Mouse (Mus musculus): ENCODE data around the gene Minos1.

Gene Minos1

GRCm38 (mm10) chr4:139130701-139131549 lies at the start of gene Minos1:
Minos1 (minus strand) TSS chr4:139131113.
- DNase-seq, result peak; percentile 99

GRCm38 (mm10) chr4:139179731-139180625 lies 49.1 kb upstream of the Minos1 start:
- DNase-seq, result no peak

DNA sequence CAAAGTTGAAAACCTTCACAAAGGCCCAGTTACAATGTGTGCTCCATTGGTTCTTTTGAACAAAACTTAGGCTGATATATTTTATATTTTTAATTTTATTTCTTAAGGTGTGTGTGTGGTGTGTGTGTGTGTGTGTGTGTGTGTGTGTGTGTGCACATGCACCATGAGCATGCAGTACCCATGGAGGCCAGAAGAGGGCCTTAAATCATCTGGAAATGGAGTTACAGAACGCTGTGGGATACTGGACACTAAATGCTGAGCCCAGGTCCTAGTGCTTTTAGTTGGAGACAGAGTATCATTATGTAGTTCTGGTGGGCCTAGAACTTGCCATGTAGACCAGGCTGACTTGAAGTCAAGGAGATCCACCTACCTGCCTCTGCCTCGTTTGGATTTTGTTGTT lies 48.3 kb upstream of the Minos1 start:
- DNase-seq, result no peak

DNA sequence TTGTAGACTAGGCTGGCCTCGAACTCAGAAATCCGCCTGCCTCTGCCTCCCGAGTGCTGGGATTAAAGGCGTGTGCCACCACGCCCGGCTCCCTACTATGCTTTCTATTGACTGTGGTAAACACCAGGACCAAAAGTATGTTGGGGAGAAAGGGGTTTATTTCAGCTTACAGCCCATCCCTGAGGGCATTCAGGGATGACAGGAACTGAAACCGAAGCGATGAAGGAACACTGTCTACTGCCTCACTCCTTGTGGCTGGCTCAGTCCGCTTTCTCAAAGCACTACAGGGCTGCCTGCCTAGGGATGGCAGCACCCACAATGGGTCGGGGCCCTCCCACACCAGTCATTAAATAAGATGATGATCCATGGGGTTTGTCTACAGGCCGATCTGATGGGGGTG lies 47.5 kb upstream of the Minos1 start:
- no peak for DNase-seq

- DNase-seq, result peak; percentile 6
These were observed 47.0 kb upstream of the Minos1 start for GRCm38 (mm10) chr4:139177921-139178320.

GRCm38 (mm10) chr4:139176023-139176422 lies 45.1 kb upstream of the Minos1 start:
- DNase-seq, result no peak

DNA sequence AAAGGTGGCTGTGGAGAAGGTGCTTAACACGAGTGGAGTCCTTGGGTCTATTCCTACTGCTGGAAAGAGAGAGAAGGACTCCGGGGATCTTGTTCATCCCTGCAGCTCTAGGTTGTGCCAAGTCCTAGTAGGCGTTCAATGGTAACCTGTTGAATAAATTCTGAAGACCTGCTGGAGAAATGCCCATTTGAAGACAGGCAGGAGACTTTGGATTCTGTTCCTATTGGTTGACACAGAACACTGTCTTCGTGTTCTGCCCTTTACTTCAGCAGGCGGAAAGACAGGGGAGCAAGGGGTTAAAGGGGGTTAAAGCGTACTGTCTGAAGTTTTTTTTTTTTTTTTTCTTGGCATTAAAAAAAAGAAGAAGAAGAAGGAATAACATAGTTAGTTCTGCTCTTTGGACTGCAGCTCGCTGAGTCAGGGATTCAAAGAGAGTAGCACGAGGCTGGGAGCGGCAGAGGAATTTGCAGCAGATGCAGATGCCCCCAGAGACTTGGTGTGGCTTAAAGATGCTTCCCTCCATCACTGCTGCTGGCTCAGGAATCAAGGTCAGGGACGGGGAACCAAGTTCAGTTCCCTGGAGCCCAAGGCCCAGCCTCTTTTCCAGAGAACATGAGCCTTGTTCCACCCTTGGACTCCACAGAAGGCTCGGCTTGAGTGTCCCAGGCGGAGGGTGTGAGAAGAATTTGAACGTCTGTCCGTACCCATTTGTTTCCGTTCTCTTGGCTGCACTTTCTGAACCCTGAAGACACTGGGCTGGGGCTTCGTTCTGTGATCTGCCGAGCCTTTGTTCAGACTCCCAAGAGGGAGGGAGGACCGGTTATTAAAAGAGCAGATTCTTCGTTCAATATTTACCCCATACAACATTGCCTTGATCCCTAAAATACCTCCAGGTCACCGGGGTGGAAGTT lies 44.4 kb upstream of the Minos1 start:
- peak; percentile 41 for DNase-seq

GRCm38 (mm10) chr4:139169748-139170279 lies 38.9 kb upstream of the Minos1 start:
- no peak for DNase-seq

DNA sequence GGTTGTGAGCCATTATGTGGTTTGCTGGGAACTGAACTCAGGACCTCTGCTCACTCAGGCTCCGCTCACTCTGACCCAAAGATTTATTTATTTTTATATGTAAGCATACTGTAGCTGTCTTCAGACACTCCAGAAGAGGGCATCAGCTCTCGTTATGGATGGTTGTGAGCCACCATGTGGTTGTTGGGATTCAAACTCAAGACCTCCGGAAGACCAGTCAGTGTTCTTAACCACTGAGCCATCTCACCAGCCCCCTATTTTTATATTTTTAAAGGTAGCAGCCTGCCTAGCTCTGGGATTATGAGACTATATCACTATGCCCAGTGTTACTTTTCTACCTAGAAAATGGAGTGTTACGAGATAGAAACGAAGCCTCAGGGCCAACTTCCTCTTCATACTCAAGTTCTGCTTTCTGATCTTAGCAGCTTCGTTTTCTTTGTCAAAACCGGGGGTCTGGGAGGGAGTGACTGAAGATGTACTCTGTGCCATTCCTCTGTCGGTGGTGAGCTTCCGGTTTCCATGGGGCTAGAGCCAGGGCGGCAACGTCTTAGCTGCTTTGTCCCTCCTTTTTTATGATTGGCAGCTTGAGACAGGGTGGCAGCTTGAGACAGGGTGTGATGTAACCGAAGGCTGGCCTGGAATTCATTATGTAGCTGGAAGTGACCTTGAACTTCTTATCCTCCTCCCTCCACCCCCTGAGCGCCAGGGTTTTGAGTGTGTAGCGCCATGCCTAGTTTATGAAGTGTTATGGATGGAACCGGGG lies 38.3 kb upstream of the Minos1 start:
- DNase-seq, result peak; percentile 32

DNA sequence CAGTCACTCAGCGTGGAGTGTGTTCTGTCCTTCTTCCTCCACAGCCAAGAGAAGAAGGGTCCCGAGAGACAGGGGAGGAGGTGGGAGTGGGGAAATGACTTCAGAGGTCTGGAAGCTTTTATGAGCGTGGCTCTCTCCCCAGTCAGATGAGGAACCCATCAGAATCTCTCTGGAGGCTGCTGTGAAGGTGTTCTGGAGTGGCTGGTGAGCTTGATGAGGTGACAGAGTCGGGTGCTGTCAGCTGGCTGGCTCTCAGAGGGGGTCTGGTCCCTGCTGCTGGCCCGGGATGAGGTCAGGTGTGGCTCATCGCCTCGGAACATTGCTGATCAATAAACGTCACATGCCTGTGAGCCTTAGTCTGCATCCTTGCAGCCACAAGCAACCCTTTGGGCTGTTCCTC lies 36.2 kb upstream of the Minos1 start:
- no peak for DNase-seq

DNA sequence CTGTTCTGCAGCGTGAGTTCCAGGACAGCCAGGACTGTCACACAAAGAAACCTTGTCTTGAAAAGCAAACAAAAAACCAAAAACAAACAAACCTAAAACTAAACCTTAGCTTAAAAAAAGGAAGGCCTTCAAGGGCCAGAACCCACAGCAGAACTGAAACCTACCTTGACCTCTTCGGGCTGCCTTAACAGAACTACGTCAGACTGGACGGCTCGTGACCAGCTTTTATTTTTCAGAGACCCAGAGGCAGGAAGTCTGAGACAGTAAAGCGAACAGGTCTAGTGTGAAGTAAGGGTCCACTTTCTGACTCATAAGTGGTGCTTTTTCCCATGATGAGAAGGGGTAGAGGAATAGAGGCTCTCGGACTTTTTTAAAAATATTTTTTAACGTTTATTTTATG lies 35.3 kb upstream of the Minos1 start:
- DNase-seq, result no peak

- DNase-seq, result no peak
These were observed 34.3 kb upstream of the Minos1 start for GRCm38 (mm10) chr4:139165259-139165658.

DNA sequence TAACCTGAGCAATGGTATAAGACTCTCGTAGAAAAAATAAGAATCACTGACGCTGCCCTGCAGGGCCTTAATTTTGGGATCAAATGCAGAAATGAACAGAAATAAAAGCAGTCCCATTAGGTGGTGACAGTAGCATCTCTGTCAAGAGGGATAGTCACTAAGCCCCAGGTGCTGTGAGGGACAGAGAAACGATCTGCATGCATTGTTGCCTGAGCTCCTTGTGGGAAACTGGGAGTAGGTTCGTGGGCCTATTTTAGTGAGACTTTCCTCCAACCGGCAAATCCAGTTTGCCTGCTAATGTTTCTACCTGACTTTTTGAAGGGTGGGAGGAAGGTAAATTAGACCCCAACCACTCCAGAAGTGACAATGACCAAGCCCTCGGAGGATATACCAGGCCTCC lies 33.2 kb upstream of the Minos1 start:
- DNase-seq, result no peak

DNA sequence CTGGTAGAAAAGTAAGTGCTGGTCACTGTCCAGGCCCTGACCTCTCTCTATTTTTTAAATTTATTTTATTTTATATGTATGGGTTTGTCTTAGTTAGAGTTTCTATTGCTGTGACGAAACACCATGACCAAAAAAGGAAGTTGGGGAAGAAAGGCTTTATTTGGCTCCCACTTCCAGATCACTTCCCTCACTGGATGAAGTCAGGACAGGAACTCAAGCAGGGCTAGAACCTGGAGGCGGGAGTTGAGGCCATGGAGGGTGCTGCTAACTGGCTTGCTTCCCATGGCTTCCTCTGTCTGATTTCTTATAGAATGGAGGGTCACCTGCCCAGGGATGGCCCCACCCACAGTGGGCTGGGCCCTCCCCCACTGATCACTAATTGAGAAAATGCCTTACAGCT lies 30.2 kb upstream of the Minos1 start:
- DNase-seq, result no peak

- DNase-seq, result no peak
These were observed 27.4 kb upstream of the Minos1 start for GRCm38 (mm10) chr4:139158350-139158749.

DNA sequence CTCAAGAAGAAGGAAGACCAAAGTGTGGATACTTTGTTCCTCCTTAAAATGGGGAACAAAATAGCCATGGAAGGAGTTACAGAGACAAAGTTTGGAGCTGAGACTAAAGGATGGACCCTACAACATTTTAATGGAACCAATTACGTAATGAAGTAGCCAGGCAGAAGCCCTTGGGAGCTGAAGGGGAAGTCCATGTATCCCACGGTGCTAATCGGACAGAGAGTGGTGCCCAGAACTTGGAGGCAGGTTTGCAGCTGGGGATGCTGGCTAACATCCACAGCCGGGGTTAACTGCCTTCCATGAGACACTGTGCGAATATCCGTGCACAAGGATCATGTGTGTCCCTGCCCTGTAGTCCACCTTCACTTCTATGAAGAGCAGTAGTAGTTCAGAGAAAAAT lies 25.6 kb upstream of the Minos1 start:
- DNase-seq, result no peak

DNA sequence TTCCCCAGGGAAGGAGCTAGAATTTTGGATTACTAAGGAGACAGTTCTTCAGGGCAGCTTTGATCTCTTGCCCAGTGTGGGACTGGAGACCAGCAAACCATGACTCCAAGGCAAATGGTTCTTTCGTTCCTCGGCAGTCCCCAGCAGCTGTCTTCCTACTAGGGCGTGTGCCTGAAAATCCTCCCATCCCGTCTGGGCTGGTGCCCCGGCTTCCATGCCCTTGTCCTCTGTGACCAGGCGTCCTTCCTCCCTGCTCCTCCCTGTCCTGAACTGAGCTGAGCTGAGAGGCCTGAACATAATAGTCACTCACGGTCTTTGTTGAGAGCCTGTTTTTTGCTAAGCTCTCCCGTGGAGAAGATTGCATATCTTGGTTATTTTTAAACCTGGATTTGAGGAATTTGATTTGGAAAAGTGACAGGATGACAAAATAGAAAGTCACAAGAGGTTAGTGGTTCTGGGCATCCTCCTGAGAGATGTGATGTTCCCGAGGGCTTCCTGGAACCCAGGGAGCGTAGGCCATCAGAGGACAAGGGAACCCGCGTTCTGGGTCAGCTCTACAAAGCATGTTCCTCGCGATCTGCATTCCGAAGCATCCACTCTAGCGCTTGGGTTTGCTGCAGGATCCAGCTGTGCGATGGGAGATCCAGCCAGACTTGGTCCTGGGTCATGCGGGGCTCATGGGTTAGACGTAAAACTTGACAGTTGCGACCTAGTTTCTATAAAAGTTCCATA lies 23.8 kb upstream of the Minos1 start:
- no peak for DNase-seq

GRCm38 (mm10) chr4:139151370-139151769 lies 20.5 kb upstream of the Minos1 start:
- no peak for DNase-seq

GRCm38 (mm10) chr4:139146760-139147159 lies 15.8 kb upstream of the Minos1 start:
- no peak for DNase-seq

GRCm38 (mm10) chr4:139145156-139145555 lies 14.2 kb upstream of the Minos1 start:
- DNase-seq, result peak; percentile 51

DNA sequence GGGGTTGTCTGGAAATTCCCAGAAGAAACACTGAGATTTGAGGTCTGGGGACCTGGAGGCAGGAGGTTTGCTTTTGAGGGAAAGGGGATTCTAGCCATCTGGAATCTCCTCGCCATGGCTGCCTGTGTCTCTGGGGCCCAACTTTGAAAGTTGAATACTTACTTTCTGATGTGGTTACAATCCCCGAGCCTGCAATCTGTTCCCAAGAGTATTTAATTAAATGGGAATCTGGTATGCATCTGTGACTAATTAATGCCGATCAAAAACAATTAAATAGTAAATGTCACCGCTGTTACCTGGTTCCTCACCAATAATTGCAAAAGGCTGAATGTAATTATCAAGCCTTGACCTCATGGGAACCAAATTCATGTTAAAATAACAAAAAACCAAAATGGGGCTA lies 13.7 kb upstream of the Minos1 start:
- DNase-seq, result no peak

Measured in retina, postnatal 1 day (tissue).